Mouse (Mus musculus) myocyte (in vitro differentiated cells): Measurements from ENCODE around the gene Etnk2. TPM values are rescaled to one million over a fixed set of nuclear protein-coding genes. Genes with fewer than 3 reads are reported as not detected.

Experiments used
- H3K27me3 ChIP-seq: one replicate; pipeline ENCODE4 v1.6.1; 2011; ENCODE audit not compliant: control insufficient read depth, insufficient read depth, insufficient read length
- H3K36me3 ChIP-seq: one replicate; pipeline ENCODE4 v1.6.1; 2011; ENCODE audit not compliant: control insufficient read depth, insufficient read depth
- H3K4me2 ChIP-seq: one replicate; pipeline ENCODE4 v1.6.1; 2011; ENCODE audit warnings: low read depth, control low read depth
- H3K4me3 ChIP-seq: one replicate; pipeline ENCODE4 v1.5.1; 2011; ENCODE audit warnings: mild to moderate bottlenecking, control low read depth, moderate library complexity
- H3K79me2 ChIP-seq: one replicate; pipeline ENCODE4 v1.6.1; 2011; ENCODE audit not compliant: control insufficient read depth, insufficient read depth
- H3ac ChIP-seq: one replicate; pipeline ENCODE4 v1.6.1; 2011; ENCODE audit not compliant: control insufficient read depth, insufficient read length
- MYOD1 ChIP-seq, 3 experiments: IDR thresholded peaks; one replicate each; pipeline ENCODE4 v1.6.1; 2011; ENCODE audit warnings: control low read depth in 2 of 3, low read depth in 2 of 3, mild to moderate bottlenecking in 2 of 3, moderate library complexity in 1 of 3; ENCODE audit not compliant: insufficient read length in 2 of 3, control insufficient read depth in 1 of 3
- MYOG ChIP-seq, 3 experiments: IDR thresholded peaks; one replicate each; pipeline ENCODE4 v1.6.1; 2011; ENCODE audit warnings: control low read depth in 2 of 3, low read depth in 2 of 3, mild to moderate bottlenecking in 2 of 3; ENCODE audit not compliant: insufficient read length in 2 of 3, control insufficient read depth in 1 of 3, insufficient read depth in 1 of 3
- POLR2A ChIP-seq: IDR thresholded peaks from one replicate; pipeline ENCODE4 v1.6.1; 2011; ENCODE audit warnings: low read depth, mild to moderate bottlenecking, control low read depth, moderate library complexity; ENCODE audit not compliant: insufficient read length
- POLR2AphosphoS2 ChIP-seq: IDR thresholded peaks from one replicate; pipeline ENCODE4 v1.6.1; 2011; ENCODE audit warnings: low read depth, control low read depth; ENCODE audit not compliant: insufficient read length
- SRF ChIP-seq: IDR thresholded peaks from one replicate; pipeline ENCODE4 v1.6.1; 2011; ENCODE audit warnings: low read depth; ENCODE audit not compliant: control insufficient read depth, insufficient read length
- TCF12 ChIP-seq: IDR thresholded peaks from one replicate; pipeline ENCODE4 v1.6.1; 2011; ENCODE audit warnings: mild to moderate bottlenecking, control low read depth; ENCODE audit not compliant: poor library complexity, insufficient read depth, severe bottlenecking
- TCF3 ChIP-seq: IDR thresholded peaks from one replicate; pipeline ENCODE4 v1.6.1; 2011; ENCODE audit warnings: low read depth, control low read depth; ENCODE audit not compliant: insufficient read length
- USF1 ChIP-seq: IDR thresholded peaks from one replicate; pipeline ENCODE4 v1.6.1; 2011; ENCODE audit warnings: low read depth, mild to moderate bottlenecking, control low read depth, moderate library complexity
- polyA plus RNA-seq: library from polyadenylated mRNA; unstranded; fragments of >200 nt; fragmentation: generic; extraction: Trizol; gene quantifications from one replicate; pipeline ENCODE4 v1.2.1, GENCODE M21; 2012; ENCODE audit warnings: missing spikeins

Gene Etnk2
- polyA plus RNA-seq, 1 experiment: 0.73 TPM

- peaks cover 63% of the 10 kb centered on the region for H3K27me3 ChIP-seq
- no peaks in the 10 kb centered on the region for H3K79me2 ChIP-seq
- H3ac ChIP-seq: peak within 1 kb of the TSS; percentile 53
- H3K4me2 ChIP-seq: peak within 1 kb of the TSS; percentile 56
- TF ChIP-seq SRF (peak; percentile 6), TCF3 (no peak), POLR2AphosphoS2 (no peak)
- no peaks in the 10 kb centered on the region for H3K36me3 ChIP-seq
- H3K4me3 ChIP-seq: no peak within 1 kb of the TSS
Measured at GRCm38 (mm10) chr1:133423543-133424480, 60.4 kb downstream of the Etnk2 start, which contains the start of gene Sox13. Sox13 (minus strand) TSS chr1:133424377.

GRCm38 (mm10) chr1:133424547-133425140, 61.3 kb downstream of the Etnk2 start:
- no peaks in the 10 kb centered on the region for H3K79me2 ChIP-seq
- TF ChIP-seq MYOG (IDR thresholded peaks at IDR 0.05; ENCODE audit: control insufficient read depth in 1 of 3, insufficient read depth in 1 of 3, insufficient read length in 2 of 3, low read depth in 2 of 3) (no peak), SRF (no peak), MYOD1 (IDR thresholded peaks at IDR 0.05; ENCODE audit: control insufficient read depth in 1 of 3, insufficient read length in 2 of 3, low read depth in 2 of 3) (no peak), POLR2AphosphoS2 (no peak), POLR2A (no peak), USF1 (no peak), TCF12 (no peak), TCF3 (no peak)
- peaks cover 54% of the 10 kb centered on the region for H3K27me3 ChIP-seq
- no peak overlapping the region for H3K4me2 ChIP-seq
- peak overlapping the region; percentile 53 for H3ac ChIP-seq
- H3K36me3 ChIP-seq: no peaks in the 10 kb centered on the region
- H3K4me3 ChIP-seq: no peak overlapping the region

Other genes starting within 250 kb of the Etnk2 start
- 30.9 TPM for gene Ppp1r15b, start 232.4 kb upstream of the Etnk2 start, polyA plus RNA-seq
- gene Plekha6, start 199.4 kb upstream of the Etnk2 start, polyA plus RNA-seq: 0.12 TPM
- gene Golt1a, start 53.8 kb upstream of the Etnk2 start, polyA plus RNA-seq: not detected
- not detected for gene Kiss1, start 41.7 kb upstream of the Etnk2 start, polyA plus RNA-seq
- gene Ren1, start 13.1 kb upstream of the Etnk2 start, polyA plus RNA-seq: not detected
- 0.80 TPM for gene Sox13, start 60.8 kb downstream of the Etnk2 start, polyA plus RNA-seq
- gene Snrpe, start 246.7 kb downstream of the Etnk2 start, polyA plus RNA-seq: 240 TPM